Mouse (Mus musculus) midbrain, postnatal 0 days (tissue): Measurements from ENCODE around the gene Midn. TPM values are rescaled to one million over a fixed set of nuclear protein-coding genes. Genes with fewer than 3 reads are reported as not detected.

Source experiments
- ATAC-seq: fragments of 200-750 bp; cut with Nextera tagmentation; 2 replicates; pipeline ENCODE4 v1.8.0; 2017; ENCODE audit warnings: moderate number of reproducible peaks, mild to moderate bottlenecking, moderate TSS enrichment, moderate library complexity; ENCODE audit not compliant: low FRiP score
- DNase-seq: peaks from one replicate; pipeline ENCODE4 v3.0.0-alpha.2; 2015; ENCODE audit warnings: low spot score
- H3K27ac ChIP-seq: fragments of 300-500 bp; sonication (generic); 2 replicates; pipeline ENCODE4 v1.5.1; 2014; ENCODE audit warnings: low read depth, mild to moderate bottlenecking, low read length, mixed read lengths
- H3K27me3 ChIP-seq: fragments of 300-500 bp; sonication (generic); 2 replicates; pipeline ENCODE4 v1.6.1; 2014; ENCODE audit warnings: low read length, control low read depth, mixed read lengths; ENCODE audit not compliant: insufficient read depth
- H3K36me3 ChIP-seq: fragments of 300-500 bp; sonication (generic); 2 replicates; pipeline ENCODE4 v1.6.1; 2014; ENCODE audit warnings: low read length, control low read depth, mixed read lengths; ENCODE audit not compliant: insufficient read depth
- H3K4me1 ChIP-seq: fragments of 300-500 bp; sonication (generic); 2 replicates; pipeline ENCODE4 v1.6.1; 2014; ENCODE audit warnings: mild to moderate bottlenecking, control low read depth, antibody characterized with exemption, low read length, mixed read lengths; ENCODE audit not compliant: insufficient read depth
- H3K4me2 ChIP-seq: fragments of 300-500 bp; sonication (generic); 2 replicates; pipeline ENCODE4 v1.6.1; 2014; ENCODE audit warnings: low read depth, mild to moderate bottlenecking, low read length, mixed read lengths; ENCODE audit not compliant: poor library complexity, severe bottlenecking
- H3K4me3 ChIP-seq: fragments of 300-500 bp; sonication (generic); 2 replicates; pipeline ENCODE4 v1.5.1; 2014; ENCODE audit warnings: low read depth, mild to moderate bottlenecking, low read length, moderate library complexity
- H3K9ac ChIP-seq: fragments of 300-500 bp; sonication (generic); replicated peaks from 2 replicates; pipeline ENCODE4 v1.6.1; 2014; ENCODE audit warnings: mild to moderate bottlenecking, low read length, moderate library complexity, mixed read lengths; ENCODE audit not compliant: poor library complexity, severe bottlenecking
- H3K9me3 ChIP-seq: fragments of 300-500 bp; sonication (generic); 2 replicates; pipeline ENCODE4 v1.6.1; 2016; ENCODE audit warnings: low read length, control low read depth
- CTCF ChIP-seq: IDR thresholded peaks from 2 replicates; pipeline ENCODE4 v1.5.1; 2016; ENCODE audit warnings: antibody characterized with exemption, mild to moderate bottlenecking
- WGBS: fragments of 180-500 bp; shearing (Covaris S2); extraction: QIAGEN DNeasy Blood & Tissue Kit; methylation state at CpG from one replicate; pipeline ENCODE4 v1.1.7; 2014; 5-methylcytosine and 5-hydroxymethylcytosine counted together
- polyA plus RNA-seq: library from polyadenylated mRNA; unstranded; fragments of >200 nt; fragmentation: Nextera tagmentation; extraction: Ambion mirVana; gene quantifications from 2 replicates; pipeline ENCODE4 v1.2.1, GENCODE M21; 2015
- total RNA-seq: library from RNA; depleted of rRNA; stranded (reverse); fragments of >200 nt; gene quantifications from 2 replicates; pipeline ENCODE4 v1.2.3, GENCODE M21; 2014

Gene Midn
- total and polyA plus RNA-seq, 2 experiments from 2014 or later = 17.2 to 143 TPM

- Histone ChIP-seq H3K9ac (peak overlapping the region; percentile 99), H3K9me3 (no peaks in the 10 kb centered on the region), H3K27ac (peak overlapping the region; percentile 100), H3K4me1 (peaks cover 15% of the 10 kb centered on the region), H3K4me3 (peak overlapping the region; percentile 91), H3K4me2 (peak overlapping the region; percentile 90), H3K27me3 (no peaks in the 10 kb centered on the region), H3K36me3 (peaks cover 27% of the 10 kb centered on the region)
- DNase-seq = peak; percentile 94
- peak; percentile 60 for ATAC-seq
- peak; percentile 70 for TF ChIP-seq CTCF
- WGBS = under 1% methylated on average over 57 of the region's 57 CpGs
Observed at GRCm38 (mm10) chr10:80148610-80149290, 678 bp downstream of the Midn start.

GRCm38 (mm10) chr10:80149291-80150225, 1.5 kb downstream of the Midn start:
- H3K9ac ChIP-seq = peak overlapping the region; percentile 99
- no peak for TF ChIP-seq CTCF
- H3K27me3 ChIP-seq = no peaks in the 10 kb centered on the region
- no peaks in the 10 kb centered on the region for H3K9me3 ChIP-seq
- DNase-seq = peak; percentile 99
- peaks cover 27% of the 10 kb centered on the region for H3K36me3 ChIP-seq
- peaks cover 15% of the 10 kb centered on the region for H3K4me1 ChIP-seq
- peak overlapping the region; percentile 90 for H3K4me2 ChIP-seq
- ATAC-seq = peak; percentile 85
- peak overlapping the region; percentile 91 for H3K4me3 ChIP-seq
- WGBS = under 1% methylated on average over 72 of the region's 88 CpGs
- peak overlapping the region; percentile 100 for H3K27ac ChIP-seq

- no peak; the same call in 1 of the 2 replicates for TF ChIP-seq CTCF
- peak overlapping the region; percentile 98 for H3K27ac ChIP-seq
- H3K9me3 ChIP-seq = no peaks in the 10 kb centered on the region
- no peaks in the 10 kb centered on the region for H3K27me3 ChIP-seq
- peak overlapping the region; percentile 90 for H3K4me2 ChIP-seq
- 0% methylated on average over 28 of the region's 71 CpGs for WGBS
- peaks cover 32% of the 10 kb centered on the region for H3K36me3 ChIP-seq
- DNase-seq (peak; percentile 78), ATAC-seq (no peak)
- peak overlapping the region; percentile 91 for H3K4me3 ChIP-seq
- H3K9ac ChIP-seq = peak overlapping the region; percentile 99
- peaks cover 15% of the 10 kb centered on the region for H3K4me1 ChIP-seq
Observed at GRCm38 (mm10) chr10:80150226-80151210, 2.4 kb downstream of the Midn start.

GRCm38 (mm10) chr10:80151211-80152034, 3.4 kb downstream of the Midn start:
- peak overlapping the region; percentile 91 for H3K4me3 ChIP-seq
- DNase-seq (no peak), ATAC-seq (no peak)
- H3K4me2 ChIP-seq = peak overlapping the region; percentile 90
- under 1% methylated on average over 23 of the region's 26 CpGs for WGBS
- peak overlapping the region; percentile 99 for H3K9ac ChIP-seq
- TF ChIP-seq CTCF = no peak
- peaks cover 39% of the 10 kb centered on the region for H3K36me3 ChIP-seq
- H3K27me3 ChIP-seq = no peaks in the 10 kb centered on the region
- H3K9me3 ChIP-seq = no peaks in the 10 kb centered on the region
- H3K27ac ChIP-seq = peak overlapping the region; percentile 98
- peaks cover 15% of the 10 kb centered on the region for H3K4me1 ChIP-seq
